Mouse (Mus musculus) ZHBTc4 (cell line): ENCODE measurements around the gene Foxa2.

Experiments used
- DNase-seq: peaks from one replicate; pipeline ENCODE4 v3.0.0-alpha.2; 2011; ENCODE audit warnings: low read depth, low spot score

Foxa2 gene

GRCm38 (mm10) chr2:148046799-148047165, at the start of gene Foxa2:
Gene Foxa2, minus strand, starts transcription at chr2:148046969.
- DNase-seq = no peak

- DNase-seq = no peak
These were observed 45.3 kb upstream of the Foxa2 start for GRCm38 (mm10) chr2:148092089-148092488.

GRCm38 (mm10) chr2:148091657-148092056, 44.9 kb upstream of the Foxa2 start:
- no peak for DNase-seq

GRCm38 (mm10) chr2:148090071-148090470, 43.3 kb upstream of the Foxa2 start:
- no peak for DNase-seq

GRCm38 (mm10) chr2:148085529-148085928, 38.8 kb upstream of the Foxa2 start:
- no peak for DNase-seq

- no peak for DNase-seq
These were observed 38.4 kb upstream of the Foxa2 start for GRCm38 (mm10) chr2:148085126-148085525.

- peak; percentile 74 for DNase-seq
These were observed 35.5 kb upstream of the Foxa2 start for GRCm38 (mm10) chr2:148082283-148082682.

- no peak for DNase-seq
These were observed 13.9 kb upstream of the Foxa2 start for GRCm38 (mm10) chr2:148060705-148061104.

- DNase-seq = peak; percentile 43
These were observed 6.6 kb upstream of the Foxa2 start for GRCm38 (mm10) chr2:148053411-148053810.

GRCm38 (mm10) chr2:148048484-148049129, 1.8 kb upstream of the Foxa2 start:
- DNase-seq = peak; percentile 82

- DNase-seq = no peak
These were observed 842 bp upstream of the Foxa2 start for GRCm38 (mm10) chr2:148047611-148048010.

GRCm38 (mm10) chr2:148045937-148046798, 601 bp downstream of the Foxa2 start:
- peak; percentile 67 for DNase-seq

GRCm38 (mm10) chr2:148045543-148045936, 1.2 kb downstream of the Foxa2 start:
- peak; percentile 54 for DNase-seq

- peak; percentile 42 for DNase-seq
These were observed 1.8 kb downstream of the Foxa2 start for GRCm38 (mm10) chr2:148044877-148045539.

GRCm38 (mm10) chr2:148043976-148044876, 2.5 kb downstream of the Foxa2 start:
- DNase-seq = peak; percentile 63

GRCm38 (mm10) chr2:148043271-148043975, 3.3 kb downstream of the Foxa2 start:
- peak; percentile 17 for DNase-seq

GRCm38 (mm10) chr2:148042126-148042640, 4.6 kb downstream of the Foxa2 start:
- no peak for DNase-seq

GRCm38 (mm10) chr2:148041381-148041780, 5.4 kb downstream of the Foxa2 start:
- no peak for DNase-seq

GRCm38 (mm10) chr2:148040236-148041121, 6.3 kb downstream of the Foxa2 start:
- peak; percentile 58 for DNase-seq
